Mouse (Mus musculus): ENCODE measurements at regions not wholly inside any gene's neighbourhood (a gene's known extent, or its start where the extent isn't known, plus 50 kb on each side); places are given as distances from the start of the nearest gene placed in this dataset.
"Not testable (repeated sequence)": the region's sequence is repeated elsewhere in the genome, so short reads cannot be mapped to it uniquely, and the experiment has no call there.

DNA sequence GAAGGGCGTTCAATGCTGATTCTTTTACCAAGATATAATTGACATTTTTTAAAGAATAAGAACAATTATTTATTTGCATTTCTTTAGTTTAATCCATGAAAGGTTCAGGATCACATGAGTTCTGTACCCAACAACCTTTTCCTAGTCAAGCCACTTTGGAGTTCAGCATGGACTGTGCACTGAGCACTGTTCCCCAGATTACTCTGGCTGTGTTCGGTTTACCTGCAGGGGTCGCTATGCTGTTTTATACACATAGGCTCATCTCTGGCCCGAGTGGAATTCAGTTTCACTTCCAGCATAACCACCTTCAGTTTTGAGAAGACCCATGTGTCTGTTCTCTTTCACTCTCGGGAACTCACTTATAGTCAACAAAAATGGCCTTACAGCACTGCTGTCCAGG, 93.5 kb upstream of the Smarcad1 start:
- H3K27ac ChIP-seq (ENCODE audit: control insufficient read depth, insufficient read depth, low read length); H3K4me3 ChIP-seq (ENCODE audit: control insufficient read depth, insufficient read depth, low read length); H3K4me1 ChIP-seq (replicated peaks; ENCODE audit: control insufficient read depth, insufficient read depth, low read length); DNase-seq; H3K36me3 ChIP-seq (ENCODE audit: control insufficient read depth, insufficient read depth, low read length); H3K27me3 ChIP-seq (ENCODE audit: control insufficient read depth, insufficient read depth, low read length): not testable (repeated sequence)
- WGBS = 80% methylated on average over 5 of the region's 5 CpGs

DNA sequence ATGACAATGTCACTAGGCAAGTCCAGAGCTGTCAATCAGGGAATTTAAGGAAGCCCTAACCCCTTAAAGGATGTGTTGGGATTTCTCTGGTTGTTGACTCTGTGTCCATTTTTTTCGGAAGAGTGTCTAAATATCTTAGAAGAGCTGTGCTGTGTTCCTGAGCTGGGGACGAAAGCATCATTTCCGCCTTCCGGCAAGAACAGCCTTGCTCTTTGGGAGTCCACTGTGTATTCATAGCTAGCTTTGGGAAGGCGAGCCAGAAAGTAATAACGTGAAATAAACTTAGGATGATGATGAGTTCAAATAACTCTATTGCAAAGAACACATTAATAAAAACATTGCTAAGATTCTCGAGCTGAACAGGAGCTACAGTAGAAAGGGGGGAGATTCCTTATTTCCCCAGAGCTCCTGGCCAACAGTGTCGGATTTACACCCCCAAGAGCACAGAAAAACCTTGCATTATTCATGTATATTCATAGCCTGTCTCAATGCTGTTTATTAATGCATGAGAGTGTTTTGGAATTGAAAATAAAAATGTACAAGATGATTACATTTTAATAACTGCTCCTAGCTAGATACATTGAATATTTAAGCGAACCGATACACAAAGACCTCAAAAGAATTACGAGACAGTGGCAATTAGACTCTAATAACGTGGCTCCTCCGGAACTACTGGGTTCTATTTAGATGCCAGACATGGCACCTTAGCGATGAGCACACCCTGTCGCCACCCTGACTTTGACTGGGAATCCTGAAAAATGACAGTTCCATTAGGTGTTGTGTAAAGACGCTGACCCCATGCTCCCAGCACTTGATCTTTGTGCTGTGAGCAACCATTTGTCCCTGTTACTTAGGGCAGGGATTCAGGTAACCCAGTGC, 80.5 kb upstream of the Smarcad1 start:
- Histone ChIP-seq H3K36me3 (ENCODE audit: control insufficient read depth, insufficient read depth, low read length) (no peaks in the 10 kb centered on the region), H3K4me1 (replicated peaks; ENCODE audit: control insufficient read depth, insufficient read depth, low read length) (no peaks in the 10 kb centered on the region), H3K4me3 (ENCODE audit: control insufficient read depth, insufficient read depth, low read length) (no peak overlapping the region), H3K27me3 (ENCODE audit: control insufficient read depth, insufficient read depth, low read length) (no peaks in the 10 kb centered on the region), H3K27ac (ENCODE audit: control insufficient read depth, insufficient read depth, low read length) (no peak overlapping the region)
- TF ChIP-seq POLR2A (IDR thresholded peaks at IDR 0.05; ENCODE audit: control insufficient read depth, extremely low read depth, insufficient read depth, low read length, poor library complexity) (no peak), CTCF (IDR thresholded peaks at IDR 0.05; ENCODE audit: borderline replicate concordance, control insufficient read depth, extremely low read depth, insufficient read depth, low read length, poor library complexity) (no peak)
- no peak for DNase-seq
- 84% methylated on average over 16 of the region's 16 CpGs for WGBS

DNA sequence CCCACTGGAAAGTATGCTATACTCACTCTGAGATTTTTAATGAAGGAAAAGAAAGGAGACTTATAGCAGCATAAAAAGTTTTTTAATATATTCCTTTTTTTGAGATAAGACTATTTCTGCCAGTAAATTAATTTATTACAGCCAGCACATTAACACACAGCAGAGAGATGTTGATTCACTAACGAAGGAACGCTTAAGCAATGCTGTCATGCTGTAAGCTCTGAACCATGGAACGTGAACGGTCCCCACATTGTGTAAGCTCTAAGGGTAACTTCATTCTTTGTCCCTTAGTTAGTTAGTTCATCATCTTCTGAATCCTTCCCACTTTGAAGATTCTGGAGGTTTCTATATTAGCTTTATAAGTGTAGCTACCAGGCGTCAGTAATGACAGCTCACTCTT, 79.8 kb upstream of the Smarcad1 start:
- H3K27ac ChIP-seq (ENCODE audit: control insufficient read depth, insufficient read depth, low read length) = no peak overlapping the region
- no peaks in the 10 kb centered on the region for H3K36me3 ChIP-seq (ENCODE audit: control insufficient read depth, insufficient read depth, low read length)
- no peak for DNase-seq
- no peaks in the 10 kb centered on the region for H3K27me3 ChIP-seq (ENCODE audit: control insufficient read depth, insufficient read depth, low read length)
- H3K4me1 ChIP-seq (replicated peaks; ENCODE audit: control insufficient read depth, insufficient read depth, low read length) = no peaks in the 10 kb centered on the region
- no peak overlapping the region for H3K4me3 ChIP-seq (ENCODE audit: control insufficient read depth, insufficient read depth, low read length)
- 87% methylated on average over 5 of the region's 5 CpGs for WGBS
- no peak for TF ChIP-seq CTCF (IDR thresholded peaks at IDR 0.05; ENCODE audit: borderline replicate concordance, control insufficient read depth, extremely low read depth, insufficient read depth, low read length, poor library complexity)
- no peak for TF ChIP-seq POLR2A (IDR thresholded peaks at IDR 0.05; ENCODE audit: control insufficient read depth, extremely low read depth, insufficient read depth, low read length, poor library complexity)

DNA sequence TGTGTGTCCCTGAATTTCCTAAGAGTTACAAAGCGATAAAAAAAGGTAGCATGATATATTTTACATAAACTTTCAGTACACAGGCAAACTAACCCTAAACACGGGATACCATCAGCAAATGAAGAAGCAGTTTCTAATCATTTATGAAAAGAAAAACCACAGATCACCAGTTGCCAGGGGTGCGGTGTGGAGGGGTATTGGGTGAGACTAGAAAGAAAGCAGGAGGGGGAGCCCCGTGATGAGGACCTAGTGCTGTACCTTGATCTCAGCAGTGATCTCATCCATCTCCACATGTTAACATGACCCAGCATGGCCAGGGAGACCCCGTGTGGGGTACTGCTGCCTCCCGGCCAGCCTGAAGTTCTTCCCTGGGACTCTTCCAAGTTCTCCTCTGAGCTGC, 77.7 kb upstream of the Smarcad1 start:
- no peak for DNase-seq
- Histone ChIP-seq H3K4me3 (ENCODE audit: control insufficient read depth, insufficient read depth, low read length) (no peak overlapping the region), H3K27ac (ENCODE audit: control insufficient read depth, insufficient read depth, low read length) (no peak overlapping the region), H3K4me1 (replicated peaks; ENCODE audit: control insufficient read depth, insufficient read depth, low read length) (no peaks in the 10 kb centered on the region), H3K36me3 (ENCODE audit: control insufficient read depth, insufficient read depth, low read length) (no peaks in the 10 kb centered on the region), H3K27me3 (ENCODE audit: control insufficient read depth, insufficient read depth, low read length) (no peaks in the 10 kb centered on the region)
- 81% methylated on average over 6 of the region's 6 CpGs for WGBS
- TF ChIP-seq POLR2A (IDR thresholded peaks at IDR 0.05; ENCODE audit: control insufficient read depth, extremely low read depth, insufficient read depth, low read length, poor library complexity) = no peak
- no peak for TF ChIP-seq CTCF (IDR thresholded peaks at IDR 0.05; ENCODE audit: borderline replicate concordance, control insufficient read depth, extremely low read depth, insufficient read depth, low read length, poor library complexity)

DNA sequence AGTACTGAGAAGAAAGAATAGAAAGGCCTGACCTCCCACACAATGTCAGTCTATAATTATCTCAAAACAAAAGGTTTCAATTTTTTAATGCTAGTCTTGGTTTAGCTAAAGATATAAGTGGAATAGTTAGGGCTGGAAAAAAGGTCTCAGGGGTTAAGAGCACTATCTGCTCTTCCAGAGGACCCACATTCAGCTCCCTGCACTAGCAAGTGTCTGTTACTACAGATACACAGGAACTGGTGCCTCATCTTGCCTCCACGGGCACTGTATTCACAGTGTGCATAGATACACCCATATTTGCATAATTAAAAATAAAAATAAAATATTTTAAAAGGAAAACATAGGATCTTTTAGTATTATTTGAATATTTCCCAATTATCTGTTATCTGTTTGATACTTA, 77.2 kb upstream of the Smarcad1 start:
- no peak for DNase-seq
- no peaks in the 10 kb centered on the region for H3K27me3 ChIP-seq (ENCODE audit: control insufficient read depth, insufficient read depth, low read length)
- 86% methylated on average over 1 of the region's 1 CpGs for WGBS
- H3K27ac ChIP-seq (ENCODE audit: control insufficient read depth, insufficient read depth, low read length) = no peak overlapping the region
- no peaks in the 10 kb centered on the region for H3K4me1 ChIP-seq (replicated peaks; ENCODE audit: control insufficient read depth, insufficient read depth, low read length)
- H3K4me3 ChIP-seq (ENCODE audit: control insufficient read depth, insufficient read depth, low read length) = no peak overlapping the region
- no peaks in the 10 kb centered on the region for H3K36me3 ChIP-seq (ENCODE audit: control insufficient read depth, insufficient read depth, low read length)
- TF ChIP-seq CTCF (IDR thresholded peaks at IDR 0.05; ENCODE audit: borderline replicate concordance, control insufficient read depth, extremely low read depth, insufficient read depth, low read length, poor library complexity) = no peak
- no peak for TF ChIP-seq POLR2A (IDR thresholded peaks at IDR 0.05; ENCODE audit: control insufficient read depth, extremely low read depth, insufficient read depth, low read length, poor library complexity)

DNA sequence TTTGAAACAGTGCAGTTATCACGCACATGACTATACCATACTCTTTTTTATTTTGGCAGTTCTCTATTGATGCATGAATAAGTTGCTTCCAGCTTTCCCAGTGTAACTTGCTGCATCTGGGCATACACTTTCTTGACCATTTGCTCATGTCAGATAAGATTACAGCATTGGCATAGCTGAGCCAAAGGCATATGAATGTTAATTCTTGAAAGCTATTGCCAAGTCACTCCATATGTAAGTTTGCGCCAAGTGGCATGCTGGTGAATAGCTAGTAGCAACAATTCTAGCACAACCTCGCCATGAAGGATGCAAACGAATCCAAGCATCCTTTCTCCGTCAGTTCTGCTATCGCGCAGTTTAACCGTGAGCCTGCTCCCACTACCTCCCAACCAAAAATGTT, 72.2 kb upstream of the Smarcad1 start:
- no peak for TF ChIP-seq CTCF (IDR thresholded peaks at IDR 0.05; ENCODE audit: borderline replicate concordance, control insufficient read depth, extremely low read depth, insufficient read depth, low read length, poor library complexity)
- no peak for TF ChIP-seq POLR2A (IDR thresholded peaks at IDR 0.05; ENCODE audit: control insufficient read depth, extremely low read depth, insufficient read depth, low read length, poor library complexity)
- H3K4me1 ChIP-seq (replicated peaks; ENCODE audit: control insufficient read depth, insufficient read depth, low read length) = no peaks in the 10 kb centered on the region
- H3K27ac ChIP-seq (ENCODE audit: control insufficient read depth, insufficient read depth, low read length) = no peak overlapping the region
- H3K4me3 ChIP-seq (ENCODE audit: control insufficient read depth, insufficient read depth, low read length) = no peak overlapping the region
- H3K36me3 ChIP-seq (ENCODE audit: control insufficient read depth, insufficient read depth, low read length) = no peaks in the 10 kb centered on the region
- 89% methylated on average over 8 of the region's 8 CpGs for WGBS
- H3K27me3 ChIP-seq (ENCODE audit: control insufficient read depth, insufficient read depth, low read length) = no peaks in the 10 kb centered on the region
- DNase-seq = no peak

DNA sequence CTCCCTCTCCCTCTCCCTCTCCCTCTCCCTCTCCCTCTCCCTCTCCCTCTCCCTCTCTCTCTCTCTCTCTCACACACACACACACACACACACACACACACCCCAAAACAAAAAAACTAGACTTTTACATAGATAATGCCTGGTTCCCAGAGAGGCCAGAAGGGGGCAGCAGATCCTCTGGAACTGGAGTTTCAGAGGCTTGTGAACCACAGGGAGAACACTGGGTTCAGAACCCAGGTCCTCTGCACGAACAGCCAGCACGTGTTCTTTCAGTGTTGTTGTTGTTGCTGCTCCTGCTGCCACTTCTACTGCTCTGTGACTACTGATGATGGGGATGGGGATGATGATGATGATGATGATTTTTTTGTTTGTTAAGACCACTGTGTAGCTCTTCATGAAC, 68.4 kb upstream of the Smarcad1 start:
- H3K27me3 ChIP-seq (ENCODE audit: control insufficient read depth, insufficient read depth, low read length) = no peaks in the 10 kb centered on the region
- no peak overlapping the region for H3K27ac ChIP-seq (ENCODE audit: control insufficient read depth, insufficient read depth, low read length)
- no peaks in the 10 kb centered on the region for H3K36me3 ChIP-seq (ENCODE audit: control insufficient read depth, insufficient read depth, low read length)
- no peaks in the 10 kb centered on the region for H3K4me1 ChIP-seq (replicated peaks; ENCODE audit: control insufficient read depth, insufficient read depth, low read length)
- DNase-seq = peak; percentile 26
- no peak overlapping the region for H3K4me3 ChIP-seq (ENCODE audit: control insufficient read depth, insufficient read depth, low read length)
- TF ChIP-seq CTCF (IDR thresholded peaks at IDR 0.05; ENCODE audit: borderline replicate concordance, control insufficient read depth, extremely low read depth, insufficient read depth, low read length, poor library complexity) = no peak
- TF ChIP-seq POLR2A (IDR thresholded peaks at IDR 0.05; ENCODE audit: control insufficient read depth, extremely low read depth, insufficient read depth, low read length, poor library complexity) = no peak
- WGBS = 50% methylated on average over 2 of the region's 2 CpGs

DNA sequence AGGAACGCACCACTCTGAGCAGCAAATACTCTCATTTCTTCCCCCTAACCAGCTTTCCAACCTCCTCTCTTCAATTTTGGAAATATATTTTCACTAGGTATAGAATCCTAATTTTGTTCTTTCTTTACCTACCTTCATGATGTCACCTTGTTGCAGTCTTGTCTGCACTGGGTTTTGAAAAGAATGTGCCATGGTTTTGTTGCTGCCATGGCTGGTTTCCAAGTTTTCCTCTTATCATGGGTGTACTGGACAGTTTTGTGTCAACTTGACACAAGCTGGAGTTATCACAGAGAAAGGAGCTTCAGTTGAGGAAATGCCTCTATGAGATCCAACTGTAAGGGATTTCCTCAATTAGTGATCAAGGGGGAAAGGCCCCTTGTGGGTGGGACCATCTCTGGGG, 67.9 kb upstream of the Smarcad1 start:
- not testable (repeated sequence) for H3K36me3 ChIP-seq (ENCODE audit: control insufficient read depth, insufficient read depth, low read length); H3K4me1 ChIP-seq (replicated peaks; ENCODE audit: control insufficient read depth, insufficient read depth, low read length)

More for the DNA sequence above, 67.9 kb upstream of the Smarcad1 start:
- not testable (repeated sequence) for H3K4me3 ChIP-seq (ENCODE audit: control insufficient read depth, insufficient read depth, low read length); H3K27ac ChIP-seq (ENCODE audit: control insufficient read depth, insufficient read depth, low read length); DNase-seq; H3K27me3 ChIP-seq (ENCODE audit: control insufficient read depth, insufficient read depth, low read length)
- WGBS = 100% methylated on average over 1 of the region's 1 CpGs

Data from thymus, adult 2 months (tissue).